Mouse (Mus musculus) forebrain, embryonic 14.5 days (tissue): ENCODE results near the gene Ahdc1. TPM values are rescaled to one million over a fixed set of nuclear protein-coding genes. Genes with fewer than 3 reads are reported as not detected.

Experiments
- ATAC-seq: fragments of 200-750 bp; cut with Nextera tagmentation; 2 replicates; pipeline ENCODE4 v1.8.0; 2017; ENCODE audit warnings: mild to moderate bottlenecking, moderate library complexity
- DNase-seq: peaks from one replicate; pipeline ENCODE4 v3.0.0-alpha.2; 2015; ENCODE audit warnings: low spot score
- H3K27ac ChIP-seq: fragments of 300-500 bp; sonication (generic); 2 replicates; pipeline ENCODE4 v1.5.1; 2014; ENCODE audit warnings: low read depth, mild to moderate bottlenecking, control low read depth, low read length, moderate library complexity
- H3K27me3 ChIP-seq: fragments of 300-500 bp; sonication (generic); replicated peaks from 2 replicates; pipeline ENCODE4 v1.6.1; 2014; ENCODE audit warnings: low read length, control low read depth, mixed read lengths; ENCODE audit not compliant: control insufficient read depth, insufficient read depth
- H3K36me3 ChIP-seq: fragments of 300-500 bp; sonication (generic); 2 replicates; pipeline ENCODE4 v1.6.1; 2014; ENCODE audit warnings: low read length, control low read depth; ENCODE audit not compliant: control insufficient read depth, insufficient read depth
- H3K4me1 ChIP-seq: fragments of 300-500 bp; sonication (generic); 2 replicates; pipeline ENCODE4 v1.6.1; 2014; ENCODE audit warnings: antibody characterized with exemption, low read length, control low read depth; ENCODE audit not compliant: control insufficient read depth, insufficient read depth
- H3K4me2 ChIP-seq: fragments of 300-500 bp; sonication (generic); 2 replicates; pipeline ENCODE4 v1.6.1; 2014; ENCODE audit warnings: mild to moderate bottlenecking, control low read depth, low read length
- H3K4me3 ChIP-seq: fragments of 300-500 bp; sonication (generic); 2 replicates; pipeline ENCODE4 v1.5.1; 2014; ENCODE audit warnings: low read depth, low read length, control low read depth
- H3K9ac ChIP-seq: fragments of 300-500 bp; sonication (generic); 2 replicates; pipeline ENCODE4 v1.6.1; 2014; ENCODE audit warnings: mild to moderate bottlenecking, low read length, control low read depth, moderate library complexity
- H3K9me3 ChIP-seq: fragments of 300-500 bp; sonication (generic); replicated peaks from 2 replicates; pipeline ENCODE4 v1.6.1; 2016; ENCODE audit warnings: low read length, control low read depth, mixed read lengths; ENCODE audit not compliant: control insufficient read depth
- WGBS: fragments of 180-500 bp; shearing (Covaris S2); extraction: QIAGEN DNeasy Blood & Tissue Kit; methylation state at CpG from one replicate; pipeline ENCODE4 v1.1.7; 2014; 5-methylcytosine and 5-hydroxymethylcytosine counted together
- polyA plus RNA-seq: library from polyadenylated mRNA; unstranded; fragments of >200 nt; fragmentation: Nextera tagmentation; extraction: Ambion mirVana; gene quantifications from 2 replicates; pipeline ENCODE4 v1.2.1, GENCODE M21; 2014

Ahdc1 gene
- polyA plus RNA-seq, 1 experiment from 2014 or later: 8.6 TPM

DNA sequence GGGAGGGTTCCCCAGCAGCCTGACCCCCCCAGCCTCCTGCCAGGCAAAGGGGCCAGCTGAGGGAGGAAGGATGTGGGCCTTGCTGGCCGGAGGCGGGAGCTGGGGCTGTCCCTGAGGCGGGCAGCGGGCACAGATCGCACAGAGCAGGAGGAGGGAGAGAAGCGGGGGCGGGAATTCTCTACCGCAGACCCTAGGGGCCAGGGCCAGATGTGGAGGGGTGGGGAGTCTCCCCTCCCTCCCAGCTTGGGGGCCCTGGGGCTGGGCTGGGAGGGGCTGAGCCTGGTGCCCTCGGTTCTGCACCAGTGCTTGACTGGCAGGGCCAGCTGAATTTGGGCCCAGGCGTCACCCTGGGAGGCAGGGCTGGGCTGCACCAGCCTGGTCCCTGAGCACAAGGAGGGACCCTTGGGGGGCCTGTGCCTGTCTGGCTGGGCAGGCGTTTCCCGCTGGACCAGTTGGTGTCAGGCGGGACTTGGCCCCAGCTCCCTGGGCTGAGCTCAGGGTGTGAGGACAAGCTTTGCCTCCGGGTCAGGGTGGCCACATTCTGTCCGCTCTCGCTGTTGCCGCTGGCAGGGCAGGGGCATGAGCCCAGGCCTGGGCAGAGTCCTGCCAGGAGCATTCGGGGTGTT lies 2.3 kb downstream of the Ahdc1 start:
- Histone ChIP-seq H3K27me3 (peaks cover 15% of the 10 kb centered on the region), H3K4me3 (peak overlapping the region; percentile 96), H3K4me1 (peaks cover 45% of the 10 kb centered on the region), H3K9me3 (no peaks in the 10 kb centered on the region), H3K27ac (peak overlapping the region; percentile 93), H3K36me3 (0 out of 2 replicates have a peak, but pooled peaks cover 3% of the 10 kb centered on the region), H3K4me2 (peak overlapping the region; percentile 95), H3K9ac (peak overlapping the region; percentile 99)
- ATAC-seq (no peak), DNase-seq (peak; percentile 40)
- 5% methylated on average over 18 of the region's 18 CpGs for WGBS

- ATAC-seq (no peak), DNase-seq (no peak)
- peaks cover 45% of the 10 kb centered on the region for H3K4me1 ChIP-seq
- no peaks in the 10 kb centered on the region for H3K9me3 ChIP-seq
- no peak overlapping the region for H3K27ac ChIP-seq
- H3K4me3 ChIP-seq: peak overlapping the region; percentile 96
- H3K27me3 ChIP-seq: peaks cover 15% of the 10 kb centered on the region
- H3K36me3 ChIP-seq: 0 out of 2 replicates have a peak, but pooled peaks cover 3% of the 10 kb centered on the region
- WGBS: 29% methylated on average over 5 of the region's 5 CpGs
- H3K9ac ChIP-seq: peak overlapping the region; percentile 99; the same call in 1 of the 2 replicates
- H3K4me2 ChIP-seq: peak overlapping the region; percentile 95
Measured at GRCm38 (mm10) chr4:133014088-133014487, 3.0 kb downstream of the Ahdc1 start.

GRCm38 (mm10) chr4:133014896-133015709 lies 4.0 kb downstream of the Ahdc1 start:
- Histone ChIP-seq H3K9me3 (no peaks in the 10 kb centered on the region), H3K27ac (peak overlapping the region; percentile 21; the same call in 1 of the 2 replicates), H3K9ac (peak overlapping the region; percentile 10; the same call in 1 of the 2 replicates), H3K4me2 (peak overlapping the region; percentile 95), H3K27me3 (peaks cover 10% of the 10 kb centered on the region), H3K36me3 (0 out of 2 replicates have a peak, but pooled peaks cover 3% of the 10 kb centered on the region), H3K4me3 (peak overlapping the region; percentile 96; the same call in 1 of the 2 replicates), H3K4me1 (peaks cover 45% of the 10 kb centered on the region)
- ATAC-seq: no peak
- no peak for DNase-seq
- 34% methylated on average over 10 of the region's 10 CpGs for WGBS

DNA sequence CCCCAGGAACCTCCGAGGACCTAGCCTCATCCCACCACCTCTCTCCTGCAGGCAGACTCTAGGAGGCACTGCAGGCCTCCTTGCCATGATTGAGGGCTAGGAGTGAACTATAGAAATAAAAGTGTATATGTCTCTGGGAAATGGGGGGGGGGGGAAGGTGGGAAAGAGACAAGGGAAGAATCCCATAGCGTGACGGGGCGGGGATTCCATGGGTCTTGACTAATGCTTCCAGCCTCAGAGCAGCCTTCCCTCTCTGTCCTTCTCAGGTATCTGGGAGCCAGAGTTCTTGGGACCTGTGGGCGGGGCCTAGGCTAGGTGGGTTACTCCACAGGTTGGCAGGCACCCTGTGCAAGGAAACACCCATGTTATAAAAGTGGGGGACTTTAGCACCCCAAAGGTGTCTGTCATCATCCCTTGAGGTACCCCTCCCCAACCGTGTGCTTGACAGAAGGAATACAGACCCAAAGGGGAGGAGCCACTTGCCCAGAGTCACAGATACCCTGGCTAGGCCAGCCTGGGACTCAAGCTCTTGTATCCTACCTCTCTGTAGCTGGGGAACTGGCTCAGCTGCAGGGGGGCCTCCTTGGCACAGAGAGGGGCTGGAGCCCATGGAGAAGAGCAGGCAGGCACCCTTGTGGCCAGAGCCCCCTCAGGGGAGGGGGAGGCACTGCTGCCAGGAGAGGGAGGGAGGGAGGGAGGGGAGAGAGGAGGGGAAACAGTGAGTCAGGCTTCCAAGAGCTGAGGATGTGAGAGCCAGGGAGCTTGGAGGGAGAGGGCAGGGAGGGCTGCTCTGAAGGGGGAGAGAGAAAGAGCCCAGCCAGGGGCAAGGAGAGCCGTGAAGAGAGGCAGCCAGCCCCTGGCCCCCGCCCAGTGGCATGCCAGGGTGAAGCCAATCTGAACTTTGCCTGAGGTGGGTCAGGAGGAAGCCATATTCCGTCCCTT lies 4.9 kb downstream of the Ahdc1 start:
- WGBS: 23% methylated on average over 9 of the region's 9 CpGs
- H3K4me2 ChIP-seq: peak overlapping the region; percentile 95; the same call in 1 of the 2 replicates
- peak overlapping the region; percentile 35 for H3K9ac ChIP-seq
- H3K36me3 ChIP-seq: 0 out of 2 replicates have a peak, but pooled peaks cover 3% of the 10 kb centered on the region
- H3K27ac ChIP-seq: peak overlapping the region; percentile 21
- peaks cover 2% of the 10 kb centered on the region; the same call in 1 of the 2 replicates for H3K27me3 ChIP-seq
- peaks cover 52% of the 10 kb centered on the region for H3K4me1 ChIP-seq
- ATAC-seq: no peak; the same call in 1 of the 2 replicates
- no peak overlapping the region for H3K4me3 ChIP-seq
- peak; percentile 61 for DNase-seq
- no peaks in the 10 kb centered on the region for H3K9me3 ChIP-seq

DNA sequence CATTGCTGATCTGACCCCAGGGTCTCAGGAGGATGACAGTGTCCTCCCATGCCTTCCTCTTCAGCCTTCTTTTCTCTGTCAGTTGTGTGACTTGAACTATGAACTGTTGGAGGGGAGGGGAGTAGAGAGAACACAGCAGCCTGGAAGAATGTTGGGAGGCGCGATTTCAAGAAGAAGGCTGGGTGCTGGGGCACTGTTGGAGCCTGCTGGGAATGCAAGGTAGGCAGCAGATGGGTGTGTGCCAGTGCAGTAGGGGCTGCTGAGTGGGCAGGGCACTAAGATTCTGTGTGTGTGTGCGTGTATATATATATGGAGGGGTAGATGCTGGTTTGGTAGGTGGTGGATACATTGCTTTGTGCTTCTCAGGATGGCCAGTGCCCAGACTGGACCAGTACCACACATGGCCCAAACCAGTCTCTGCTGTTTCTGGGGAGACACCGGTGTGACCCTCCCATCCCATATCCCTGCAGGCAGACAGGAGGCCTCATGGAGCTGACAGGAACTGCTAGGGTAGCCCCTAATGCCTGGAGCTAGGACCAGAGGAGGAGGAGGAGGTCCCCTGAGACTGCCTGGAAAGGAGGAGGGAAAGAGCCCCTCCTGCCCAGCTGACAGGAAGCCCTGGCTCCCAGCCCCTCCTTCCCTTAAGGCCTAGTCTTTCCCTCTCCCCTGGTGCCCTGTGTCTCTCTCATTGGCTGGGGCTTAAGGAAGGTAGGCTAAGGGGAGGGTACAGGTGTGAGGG lies 5.8 kb downstream of the Ahdc1 start:
- H3K9ac ChIP-seq: peak overlapping the region; percentile 40
- no peak overlapping the region for H3K4me3 ChIP-seq
- 0 out of 2 replicates have a peak, but pooled peaks cover 3% of the 10 kb centered on the region for H3K36me3 ChIP-seq
- H3K27ac ChIP-seq: peak overlapping the region; percentile 14
- DNase-seq: no peak
- no peaks in the 10 kb centered on the region for H3K27me3 ChIP-seq
- H3K4me1 ChIP-seq: peaks cover 61% of the 10 kb centered on the region
- WGBS: 49% methylated on average over 4 of the region's 4 CpGs
- no peak for ATAC-seq
- H3K4me2 ChIP-seq: peak overlapping the region; percentile 95; the same call in 1 of the 2 replicates
- no peaks in the 10 kb centered on the region for H3K9me3 ChIP-seq

DNA sequence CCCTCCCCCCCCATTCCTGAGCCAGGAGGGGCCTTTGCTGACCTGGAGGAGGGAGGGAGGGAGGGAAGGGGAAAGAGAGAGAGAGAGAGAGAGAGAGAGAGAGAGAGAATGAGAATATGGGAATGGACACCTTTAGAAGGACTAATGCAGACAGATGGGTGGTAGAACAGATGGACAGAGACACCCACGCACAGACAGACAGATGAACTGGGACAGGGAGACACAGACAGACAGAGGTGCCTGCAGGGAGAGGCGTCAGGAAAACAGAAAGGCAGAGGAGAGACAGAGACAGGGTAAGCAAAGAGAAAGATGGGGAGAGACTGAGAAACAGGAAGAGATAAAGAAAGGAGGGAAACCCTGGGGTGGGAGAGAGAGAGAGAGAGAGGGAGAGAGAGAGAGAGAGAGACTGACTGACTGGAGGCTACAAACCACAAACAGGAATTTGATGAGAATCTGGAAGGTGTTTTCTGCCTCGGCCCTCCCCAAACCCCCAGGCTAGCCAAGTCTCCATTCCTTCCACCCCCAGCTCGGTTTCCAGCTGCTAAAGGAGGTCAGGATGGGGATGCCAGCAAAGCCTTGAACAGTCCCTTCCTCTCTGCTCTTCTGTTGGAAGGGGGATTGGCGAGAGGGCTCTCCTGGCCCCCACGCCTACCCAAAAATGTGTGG lies 6.7 kb downstream of the Ahdc1 start:
- Histone ChIP-seq H3K4me1 (peaks cover 70% of the 10 kb centered on the region), H3K9ac (no peak overlapping the region), H3K9me3 (no peaks in the 10 kb centered on the region), H3K4me3 (no peak overlapping the region), H3K36me3 (0 out of 2 replicates have a peak, but pooled peaks cover 3% of the 10 kb centered on the region), H3K4me2 (no peak overlapping the region), H3K27ac (no peak overlapping the region), H3K27me3 (no peaks in the 10 kb centered on the region)
- WGBS: 62% methylated on average over 6 of the region's 6 CpGs
- ATAC-seq (no peak), DNase-seq (no peak)

- Histone ChIP-seq H3K4me3 (no peak overlapping the region), H3K27ac (no peak overlapping the region), H3K9ac (no peak overlapping the region), H3K4me1 (peaks cover 73% of the 10 kb centered on the region), H3K27me3 (no peaks in the 10 kb centered on the region), H3K36me3 (0 out of 2 replicates have a peak, but pooled peaks cover 3% of the 10 kb centered on the region), H3K9me3 (no peaks in the 10 kb centered on the region), H3K4me2 (no peak overlapping the region)
- WGBS: 71% methylated on average over 3 of the region's 3 CpGs
- DNase-seq: no peak
- no peak for ATAC-seq
Measured at GRCm38 (mm10) chr4:133018263-133018798, 7.3 kb downstream of the Ahdc1 start.
